Mouse (Mus musculus) cerebellum, adult 9-11 months (tissue): Measurements from ENCODE around the gene Krt82.

ENCODE experiments used
- DNase-seq: peaks from one replicate; pipeline ENCODE4 v3.0.0; 2022

Krt82 gene

GRCm38 (mm10) chr15:101508247-101508646 lies 42.2 kb downstream of the Krt82 start:
- no peak for DNase-seq

GRCm38 (mm10) chr15:101506896-101507758 lies 43.3 kb downstream of the Krt82 start:
- no peak for DNase-seq

GRCm38 (mm10) chr15:101497181-101497580 lies 53.3 kb downstream of the Krt82 start:
- DNase-seq: peak; percentile 9

GRCm38 (mm10) chr15:101495266-101495665 lies 55.2 kb downstream of the Krt82 start:
- DNase-seq: no peak

GRCm38 (mm10) chr15:101494203-101494602 lies 56.3 kb downstream of the Krt82 start:
- no peak for DNase-seq

- DNase-seq: no peak
These were observed 56.8 kb downstream of the Krt82 start for GRCm38 (mm10) chr15:101493713-101494112.

- no peak for DNase-seq
These were observed 57.7 kb downstream of the Krt82 start for GRCm38 (mm10) chr15:101492718-101493117.

GRCm38 (mm10) chr15:101491431-101491830 lies 59.0 kb downstream of the Krt82 start, which contains the start of gene Krt83:
Krt83 (minus strand) TSS chr15:101491512.
- no peak for DNase-seq
